Mouse (Mus musculus): ENCODE data around the gene Il22ra1.

- TF ChIP-seq POLR2A (IDR thresholded peaks at IDR 0.05; ENCODE audit: low read depth, low read length), result no peak
- TF ChIP-seq CTCF (IDR thresholded peaks at IDR 0.05; ENCODE audit: borderline replicate concordance, insufficient read depth, low read length), result no peak
Observed at GRCm38 (mm10) chr4:135709621-135710020, 18.4 kb upstream of the Il22ra1 start.
